Mouse (Mus musculus) cerebellum, adult 2 months (tissue): Measurements from ENCODE around the gene Slc28a3. TPM values are rescaled to one million over a fixed set of nuclear protein-coding genes. Genes with fewer than 3 reads are reported as not detected.

Experiments used
- DNase-seq, 2 experiments: peaks; one replicate each; pipeline ENCODE4 v3.0.0; 2021
- H3K27ac ChIP-seq: fragments of 200-500 bp; 2 replicates; pipeline ENCODE4 v1.5.1; 2012; ENCODE audit warnings: low read length, control low read depth, inconsistent platforms; ENCODE audit not compliant: insufficient read depth
- H3K27me3 ChIP-seq: fragments of 200-500 bp; 2 replicates; pipeline ENCODE4 v1.6.1; 2012; ENCODE audit warnings: inconsistent platforms, mild to moderate bottlenecking, low read length, moderate library complexity; ENCODE audit not compliant: control insufficient read depth, insufficient read depth
- H3K4me1 ChIP-seq: fragments of 200-500 bp; 2 replicates; pipeline ENCODE4 v1.6.1; 2011; ENCODE audit warnings: low read length; ENCODE audit not compliant: control insufficient read depth, insufficient read depth
- H3K4me3 ChIP-seq: fragments of 200-500 bp; replicated peaks from 2 replicates; pipeline ENCODE3; 2011; ENCODE audit warnings: mild to moderate bottlenecking, low read depth, low read length, control low read depth; ENCODE audit not compliant: insufficient read depth
- CTCF ChIP-seq: fragments of 200-500 bp; IDR thresholded peaks from 2 replicates; pipeline ENCODE4 v1.5.1; 2011; ENCODE audit warnings: low read depth, mild to moderate bottlenecking, control low read depth, low read length, moderate library complexity, borderline replicate concordance; ENCODE audit not compliant: insufficient read depth
- POLR2A ChIP-seq: fragments of 200-500 bp; IDR thresholded peaks from 2 replicates; pipeline ENCODE4 v1.6.1; 2011; ENCODE audit warnings: low read length, control low read depth, borderline replicate concordance; ENCODE audit not compliant: insufficient read depth
- WGBS: fragments of 180-500 bp; shearing (Covaris S2); methylation state at CpG from one replicate; pipeline ENCODE4 v1.1.7; 2018; 5-methylcytosine and 5-hydroxymethylcytosine counted together
- polyA plus RNA-seq: library from polyadenylated mRNA; depleted of rRNA; stranded (reverse); fragments of >200 nt; gene quantifications from 2 replicates; pipeline ENCODE4 v1.2.3, GENCODE M21; 2012

Slc28a3 gene
- polyA plus RNA-seq, 1 experiment = 0.05 TPM

DNA sequence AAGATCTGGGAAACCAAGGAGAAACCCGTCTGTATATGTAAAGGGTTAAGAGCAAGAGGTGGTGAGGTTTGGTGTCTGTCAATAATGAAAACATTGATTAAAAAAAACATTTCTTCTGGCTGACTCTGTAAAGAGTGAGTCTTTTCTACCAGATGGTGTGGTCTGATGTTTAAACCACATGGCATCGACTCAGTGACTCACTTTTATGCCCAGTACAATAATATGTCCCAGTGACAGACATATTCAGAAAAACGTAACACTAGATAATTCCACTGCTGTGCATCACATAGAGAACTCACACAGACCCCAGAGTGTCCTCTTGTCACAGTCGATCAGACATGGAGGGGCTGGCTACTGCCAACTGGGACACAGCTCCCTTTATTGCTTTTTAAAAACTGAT is 69.1 kb downstream of the Slc28a3 start:
- Histone ChIP-seq H3K27me3 (no peaks in the 10 kb centered on the region), H3K4me1 (no peaks in the 10 kb centered on the region), H3K27ac (no peak overlapping the region), H3K4me3 (no peak overlapping the region)
- WGBS = 74% methylated on average over 4 of the region's 4 CpGs
- no peak for TF ChIP-seq CTCF
- no peak for TF ChIP-seq POLR2A
- DNase-seq = no peak

DNA sequence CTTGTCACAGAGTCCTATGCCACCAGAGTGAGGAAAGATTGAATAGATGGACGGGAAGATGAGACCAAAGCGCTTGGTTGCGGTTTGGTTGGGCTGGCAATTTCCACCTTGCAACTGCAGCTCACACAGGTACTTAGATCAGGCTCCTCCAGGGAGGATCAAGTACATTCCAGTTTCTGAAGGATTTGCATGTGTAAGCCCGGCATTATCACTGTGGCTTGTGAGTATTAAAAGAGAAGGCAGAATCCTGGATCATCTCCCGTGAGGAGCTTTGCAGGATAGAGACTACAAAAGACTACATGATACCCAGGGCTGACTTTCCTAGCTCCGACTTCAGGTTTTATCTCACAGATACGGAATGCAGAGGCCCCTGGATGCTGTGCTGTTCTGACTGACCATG is 71.7 kb downstream of the Slc28a3 start:
- no peak for DNase-seq
- no peak overlapping the region for H3K27ac ChIP-seq
- TF ChIP-seq POLR2A (no peak), CTCF (no peak)
- H3K27me3 ChIP-seq = no peaks in the 10 kb centered on the region
- no peaks in the 10 kb centered on the region for H3K4me1 ChIP-seq
- no peak overlapping the region for H3K4me3 ChIP-seq
- WGBS = 78% methylated on average over 7 of the region's 7 CpGs

DNA sequence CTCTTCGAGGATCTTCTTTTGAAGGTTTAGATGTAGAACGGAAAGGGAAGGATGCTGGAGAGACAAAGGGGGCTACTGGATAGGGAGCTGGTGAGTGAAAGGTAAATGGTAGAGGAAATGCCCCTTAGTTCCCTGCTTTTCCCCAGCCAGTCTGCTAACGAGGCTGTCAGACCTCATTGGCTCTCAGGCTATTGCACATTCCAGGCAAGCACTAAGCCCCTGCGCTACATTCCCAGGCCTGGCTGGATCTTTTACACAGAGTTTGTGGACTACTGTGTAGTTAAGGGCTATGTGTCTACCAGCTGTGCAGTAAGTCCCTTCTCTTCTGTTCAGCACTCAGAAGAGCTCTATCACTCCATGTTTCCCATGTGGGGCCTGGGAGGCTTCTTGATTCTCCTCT is 72.3 kb downstream of the Slc28a3 start:
- Histone ChIP-seq H3K27me3 (no peaks in the 10 kb centered on the region), H3K27ac (no peak overlapping the region), H3K4me3 (no peak overlapping the region), H3K4me1 (no peaks in the 10 kb centered on the region)
- TF ChIP-seq CTCF (no peak), POLR2A (no peak)
- DNase-seq = no peak
- WGBS = 59% methylated on average over 4 of the region's 4 CpGs

DNA sequence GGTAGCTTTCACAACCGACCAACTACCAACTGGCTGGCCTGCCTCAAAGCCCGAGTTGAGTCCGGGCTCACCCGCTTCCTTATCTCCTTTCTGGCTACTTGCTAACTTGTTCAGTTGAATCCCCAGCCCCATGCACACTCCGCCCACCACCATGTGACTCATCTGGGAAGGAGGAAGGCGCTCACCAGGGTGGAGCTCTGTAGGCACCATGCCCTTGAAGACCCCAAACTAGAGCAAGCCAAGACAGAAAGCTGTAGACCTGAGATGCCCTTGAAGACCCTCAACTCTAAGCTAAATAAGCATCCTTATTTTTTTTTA is 72.8 kb downstream of the Slc28a3 start:
- no peak overlapping the region for H3K27ac ChIP-seq
- WGBS = 78% methylated on average over 6 of the region's 6 CpGs
- H3K27me3 ChIP-seq = no peaks in the 10 kb centered on the region
- no peak for DNase-seq
- no peaks in the 10 kb centered on the region for H3K4me1 ChIP-seq
- no peak overlapping the region for H3K4me3 ChIP-seq
- TF ChIP-seq CTCF (no peak), POLR2A (no peak)

DNA sequence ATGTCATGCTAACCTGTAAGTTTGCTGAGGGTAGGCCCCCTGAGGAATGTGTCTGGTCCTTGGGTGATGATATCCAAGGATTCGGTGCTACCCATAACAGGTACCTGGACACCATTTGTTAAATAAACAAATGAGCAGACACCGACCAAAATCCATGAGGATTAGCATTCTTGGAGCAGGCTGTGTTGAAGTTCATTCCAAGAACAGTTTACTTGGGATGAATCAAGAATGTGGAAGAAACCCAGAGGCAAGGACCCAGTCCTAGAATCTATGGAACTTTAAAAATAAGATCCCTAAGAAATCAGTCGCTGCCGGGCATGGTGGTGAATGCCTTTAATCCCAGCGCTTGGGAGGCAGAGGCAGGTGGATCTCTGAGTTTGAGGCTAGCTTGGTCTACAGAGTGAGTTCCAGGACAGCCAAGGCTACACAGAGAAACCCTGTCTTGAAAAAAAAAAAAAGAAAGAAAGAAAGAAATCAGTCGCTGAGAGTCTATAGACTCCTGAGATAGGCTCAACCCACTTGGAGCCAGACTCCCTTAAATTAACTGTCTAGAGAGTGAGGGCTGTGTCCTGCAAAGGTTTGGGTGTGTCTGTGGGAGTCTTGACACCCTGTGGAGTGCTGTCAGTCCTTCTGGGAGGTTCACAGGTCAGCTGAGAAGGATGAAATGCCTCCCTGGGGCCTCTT is 73.3 kb downstream of the Slc28a3 start:
- WGBS = 94% methylated on average over 6 of the region's 6 CpGs
- TF ChIP-seq CTCF (no peak), POLR2A (no peak)
- DNase-seq = no peak
- no peaks in the 10 kb centered on the region for H3K27me3 ChIP-seq
- no peak overlapping the region for H3K4me3 ChIP-seq
- H3K4me1 ChIP-seq = no peaks in the 10 kb centered on the region
- H3K27ac ChIP-seq = no peak overlapping the region

DNA sequence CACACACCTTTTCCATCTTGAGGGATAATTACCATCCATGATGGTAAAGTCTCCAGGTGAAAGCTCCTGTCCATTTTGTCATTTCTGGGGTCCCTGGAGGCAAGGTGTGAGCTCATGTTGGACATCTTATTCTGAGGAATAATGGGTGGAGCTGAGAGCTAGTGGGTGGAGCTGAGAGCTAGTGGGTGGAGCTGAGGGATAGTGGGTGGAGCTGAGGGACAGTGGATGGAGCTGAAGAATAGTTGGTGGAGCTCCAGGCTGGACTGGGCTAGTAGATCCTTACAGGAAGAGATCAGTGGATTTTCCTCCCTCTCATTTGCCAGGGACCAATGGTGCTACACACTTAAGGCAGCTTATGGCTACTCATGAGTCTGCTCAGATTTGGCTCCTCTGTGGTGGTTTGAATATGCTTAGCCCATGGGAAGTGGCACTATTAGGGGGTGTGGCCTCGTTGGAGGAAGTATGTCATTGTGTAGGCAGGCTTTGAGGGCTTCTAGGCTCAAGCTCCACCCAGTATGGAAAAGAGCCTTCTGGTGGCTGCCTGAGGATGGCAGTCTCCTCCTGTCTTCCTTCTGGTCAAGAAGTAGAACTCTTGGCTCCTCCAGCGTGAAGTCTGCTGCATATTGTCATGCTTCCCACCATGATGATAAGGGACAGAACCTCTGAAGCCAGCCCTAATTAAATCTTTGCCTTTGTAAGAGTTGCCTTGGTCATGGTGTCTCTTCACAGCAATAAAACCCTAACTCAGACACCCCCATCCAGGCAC is 74.0 kb downstream of the Slc28a3 start:
- Histone ChIP-seq H3K4me1 (no peaks in the 10 kb centered on the region), H3K27me3 (no peaks in the 10 kb centered on the region), H3K4me3 (no peak overlapping the region), H3K27ac (no peak overlapping the region)
- WGBS = 72% methylated on average over 2 of the region's 2 CpGs
- TF ChIP-seq POLR2A (no peak), CTCF (no peak)
- DNase-seq = no peak

DNA sequence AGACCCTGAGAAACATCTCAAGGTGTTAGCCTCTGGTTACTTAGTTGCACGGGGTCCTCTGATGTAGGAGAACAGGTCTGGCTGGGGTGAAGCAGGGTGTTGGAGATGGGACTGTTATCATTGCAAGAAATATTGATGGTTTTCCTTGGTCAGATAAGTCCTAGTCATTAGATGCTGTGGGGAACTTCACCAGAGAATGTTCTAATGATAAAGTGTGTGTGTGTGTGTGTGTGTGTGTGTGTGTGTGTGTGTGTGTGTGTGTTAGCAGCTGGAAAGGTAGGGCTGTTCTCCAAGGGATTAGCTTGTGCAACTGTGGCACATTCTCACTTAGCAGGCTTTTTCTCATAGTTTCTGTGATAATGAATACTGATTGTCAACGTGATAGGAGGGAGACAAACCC is 75.4 kb downstream of the Slc28a3 start:
- Histone ChIP-seq H3K4me1 (no peaks in the 10 kb centered on the region), H3K27ac (no peak overlapping the region), H3K27me3 (no peaks in the 10 kb centered on the region), H3K4me3 (no peak overlapping the region)
- no peak for DNase-seq
- WGBS = 67% methylated on average over 2 of the region's 2 CpGs
- TF ChIP-seq CTCF (no peak), POLR2A (no peak)

DNA sequence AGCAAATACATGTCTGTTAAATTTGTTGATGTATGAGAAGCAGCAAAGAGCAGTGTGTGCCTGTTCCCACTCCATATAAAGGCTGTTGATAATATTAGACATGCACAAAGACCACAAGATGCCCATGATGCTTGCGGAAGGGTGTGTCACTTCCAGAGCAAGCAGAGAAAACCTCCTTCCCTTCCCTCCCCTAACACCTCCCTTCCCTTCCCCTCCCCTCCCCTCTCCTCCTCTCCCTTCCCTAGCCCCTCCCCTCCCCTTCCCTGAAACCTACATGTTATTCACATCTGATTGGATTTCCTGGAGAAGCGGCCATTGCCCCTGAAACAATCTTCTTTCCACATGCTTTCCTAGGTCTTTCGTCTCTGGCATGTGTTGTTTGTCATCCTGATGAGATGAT is 75.8 kb downstream of the Slc28a3 start:
- Histone ChIP-seq H3K27ac (no peak overlapping the region), H3K4me3 (no peak overlapping the region), H3K4me1 (no peaks in the 10 kb centered on the region), H3K27me3 (no peaks in the 10 kb centered on the region)
- no peak for DNase-seq
- TF ChIP-seq POLR2A = no peak
- TF ChIP-seq CTCF = no peak
- 75% methylated on average over 3 of the region's 3 CpGs for WGBS
